Mouse (Mus musculus): ENCODE data around the gene 2410004B18Rik. TPM values are rescaled to one million over a fixed set of nuclear protein-coding genes. Genes with fewer than 3 reads are reported as not detected.
A peak's percentile ranks its signal among the peaks of the same experiment; 100 is the strongest.

The 2410004B18Rik gene
- polyA plus RNA-seq, 1 experiment from 2014 or later: 36.4 TPM

- no peak for ATAC-seq (ENCODE audit: low FRiP score, low TSS enrichment)
- Histone ChIP-seq H3K27ac (replicated peaks) (no peak overlapping the region), H3K9ac (ENCODE audit: low read length) (no peak overlapping the region), H3K27me3 (ENCODE audit: control insufficient read depth, insufficient read depth, low read length) (no peaks in the 10 kb centered on the region), H3K4me3 (ENCODE audit: low read depth, low read length) (no peak overlapping the region), H3K4me1 (replicated peaks; ENCODE audit: control insufficient read depth, insufficient read depth) (no peaks in the 10 kb centered on the region), H3K9me3 (ENCODE audit: control insufficient read depth, low read length) (no peaks in the 10 kb centered on the region), H3K4me2 (replicated peaks; ENCODE audit: low read depth) (no peak overlapping the region), H3K36me3 (ENCODE audit: control insufficient read depth, insufficient read depth, low read length) (peaks cover 7% of the 10 kb centered on the region)
- no peak for TF ChIP-seq EP300 (optimal IDR thresholded peaks at IDR 0.05)
- no peak for TF ChIP-seq CTCF (IDR thresholded peaks at IDR 0.05; ENCODE audit: low read depth)
- no peak for DNase-seq (ENCODE audit: low spot score)
- 33% methylated on average over 6 of the region's 6 CpGs for WGBS
These were observed 9.9 kb downstream of the 2410004B18Rik start for GRCm38 (mm10) chr3:145947539-145948204.

GRCm38 (mm10) chr3:145950034-145950814 lies 12.4 kb downstream of the 2410004B18Rik start:
- H3K4me1 ChIP-seq (replicated peaks; ENCODE audit: control insufficient read depth, insufficient read depth): no peaks in the 10 kb centered on the region
- H3K4me2 ChIP-seq (replicated peaks; ENCODE audit: low read depth): peak overlapping the region; percentile 34
- H3K27me3 ChIP-seq (ENCODE audit: control insufficient read depth, insufficient read depth, low read length): no peaks in the 10 kb centered on the region
- H3K9me3 ChIP-seq (ENCODE audit: control insufficient read depth, low read length): no peaks in the 10 kb centered on the region
- peak overlapping the region; percentile 8; the same call in 1 of the 2 replicates for H3K9ac ChIP-seq (ENCODE audit: low read length)
- WGBS: 12% methylated on average over 15 of the region's 15 CpGs
- DNase-seq (ENCODE audit: low spot score) (peak; percentile 64), ATAC-seq (ENCODE audit: low FRiP score, low TSS enrichment) (peak; percentile 83)
- TF ChIP-seq EP300 (optimal IDR thresholded peaks at IDR 0.05) (no peak), CTCF (IDR thresholded peaks at IDR 0.05; ENCODE audit: low read depth) (peak; percentile 79)
- no peaks in the 10 kb centered on the region for H3K36me3 ChIP-seq (ENCODE audit: control insufficient read depth, insufficient read depth, low read length)
- H3K4me3 ChIP-seq (ENCODE audit: low read depth, low read length): no peak overlapping the region
- no peak overlapping the region for H3K27ac ChIP-seq (replicated peaks)

- DNase-seq (ENCODE audit: low spot score) (no peak), ATAC-seq (ENCODE audit: low FRiP score, low TSS enrichment) (no peak)
- Histone ChIP-seq H3K27ac (replicated peaks) (no peak overlapping the region), H3K9ac (ENCODE audit: low read length) (no peak overlapping the region), H3K4me1 (replicated peaks; ENCODE audit: control insufficient read depth, insufficient read depth) (no peaks in the 10 kb centered on the region), H3K27me3 (ENCODE audit: control insufficient read depth, insufficient read depth, low read length) (no peaks in the 10 kb centered on the region), H3K4me2 (replicated peaks; ENCODE audit: low read depth) (0 out of 2 replicates have a peak overlapping the region, but pooled peaks have one; percentile 34), H3K4me3 (ENCODE audit: low read depth, low read length) (no peak overlapping the region), H3K36me3 (ENCODE audit: control insufficient read depth, insufficient read depth, low read length) (no peaks in the 10 kb centered on the region), H3K9me3 (ENCODE audit: control insufficient read depth, low read length) (no peaks in the 10 kb centered on the region)
- TF ChIP-seq EP300 (optimal IDR thresholded peaks at IDR 0.05): no peak
- TF ChIP-seq CTCF (IDR thresholded peaks at IDR 0.05; ENCODE audit: low read depth): no peak
- WGBS: 36% methylated on average over 5 of the region's 5 CpGs
These were observed 13.0 kb downstream of the 2410004B18Rik start for GRCm38 (mm10) chr3:145950815-145951130.

GRCm38 (mm10) chr3:145951287-145952165 lies 13.7 kb downstream of the 2410004B18Rik start:
- no peaks in the 10 kb centered on the region for H3K4me1 ChIP-seq (replicated peaks; ENCODE audit: control insufficient read depth, insufficient read depth)
- no peaks in the 10 kb centered on the region for H3K9me3 ChIP-seq (ENCODE audit: control insufficient read depth, low read length)
- H3K4me2 ChIP-seq (replicated peaks; ENCODE audit: low read depth): no peak overlapping the region
- no peak overlapping the region for H3K27ac ChIP-seq (replicated peaks)
- no peak for TF ChIP-seq CTCF (IDR thresholded peaks at IDR 0.05; ENCODE audit: low read depth)
- no peak for TF ChIP-seq EP300 (optimal IDR thresholded peaks at IDR 0.05)
- ATAC-seq (ENCODE audit: low FRiP score, low TSS enrichment) (peak; percentile 44; the same call in 1 of the 2 replicates), DNase-seq (ENCODE audit: low spot score) (no peak)
- no peaks in the 10 kb centered on the region for H3K36me3 ChIP-seq (ENCODE audit: control insufficient read depth, insufficient read depth, low read length)
- no peak overlapping the region for H3K4me3 ChIP-seq (ENCODE audit: low read depth, low read length)
- no peaks in the 10 kb centered on the region for H3K27me3 ChIP-seq (ENCODE audit: control insufficient read depth, insufficient read depth, low read length)
- 78% methylated on average over 17 of the region's 17 CpGs for WGBS
- H3K9ac ChIP-seq (ENCODE audit: low read length): no peak overlapping the region

GRCm38 (mm10) chr3:145952945-145953344 lies 15.1 kb downstream of the 2410004B18Rik start:
- Histone ChIP-seq H3K36me3 (ENCODE audit: control insufficient read depth, insufficient read depth, low read length) (no peaks in the 10 kb centered on the region), H3K4me1 (replicated peaks; ENCODE audit: control insufficient read depth, insufficient read depth) (no peaks in the 10 kb centered on the region), H3K4me3 (ENCODE audit: low read depth, low read length) (no peak overlapping the region), H3K27me3 (ENCODE audit: control insufficient read depth, insufficient read depth, low read length) (no peaks in the 10 kb centered on the region), H3K9me3 (ENCODE audit: control insufficient read depth, low read length) (no peaks in the 10 kb centered on the region), H3K4me2 (replicated peaks; ENCODE audit: low read depth) (no peak overlapping the region), H3K27ac (replicated peaks) (no peak overlapping the region), H3K9ac (ENCODE audit: low read length) (no peak overlapping the region)
- 56% methylated on average over 7 of the region's 7 CpGs for WGBS
- ATAC-seq (ENCODE audit: low FRiP score, low TSS enrichment): no peak
- no peak for DNase-seq (ENCODE audit: low spot score)
- no peak for TF ChIP-seq EP300 (optimal IDR thresholded peaks at IDR 0.05)
